Mouse (Mus musculus) midbrain, embryonic 16.5 days (tissue): Measurements from ENCODE around the gene Col5a1. TPM values are rescaled to one million over a fixed set of nuclear protein-coding genes. Genes with fewer than 3 reads are reported as not detected.
A peak's percentile ranks its signal among the peaks of the same experiment; 100 is the strongest.

Experiments used
- ATAC-seq: fragments of 200-750 bp; cut with Nextera tagmentation; 2 replicates; pipeline ENCODE4 v1.8.0; 2017; ENCODE audit warnings: moderate TSS enrichment
- H3K27ac ChIP-seq: fragments of 300-500 bp; sonication (generic); 2 replicates; pipeline ENCODE4 v1.5.1; 2014; ENCODE audit warnings: mild to moderate bottlenecking, low read length, mixed read lengths
- H3K27me3 ChIP-seq: fragments of 300-500 bp; sonication (generic); 2 replicates; pipeline ENCODE4 v1.6.1; 2014; ENCODE audit warnings: low read depth, low read length, mixed read lengths; ENCODE audit not compliant: control insufficient read depth, insufficient read depth
- H3K36me3 ChIP-seq: fragments of 300-500 bp; sonication (generic); 2 replicates; pipeline ENCODE4 v1.6.1; 2014; ENCODE audit warnings: mild to moderate bottlenecking, low read length, moderate library complexity, mixed read lengths; ENCODE audit not compliant: control insufficient read depth, insufficient read depth
- H3K4me1 ChIP-seq: fragments of 300-500 bp; sonication (generic); 2 replicates; pipeline ENCODE4 v1.6.1; 2014; ENCODE audit warnings: mild to moderate bottlenecking, low read length, mixed read lengths; ENCODE audit not compliant: control insufficient read depth, insufficient read depth
- H3K4me2 ChIP-seq: fragments of 300-500 bp; sonication (generic); 2 replicates; pipeline ENCODE4 v1.6.1; 2014; ENCODE audit warnings: mild to moderate bottlenecking, low read length, mixed read lengths
- H3K4me3 ChIP-seq: fragments of 300-500 bp; sonication (generic); 2 replicates; pipeline ENCODE4 v1.5.1; 2014; ENCODE audit warnings: low read depth, mild to moderate bottlenecking, low read length, moderate library complexity, mixed read lengths
- H3K9ac ChIP-seq: fragments of 300-500 bp; sonication (generic); 2 replicates; pipeline ENCODE4 v1.6.1; 2014; ENCODE audit warnings: low read depth, low read length, mixed read lengths
- H3K9me3 ChIP-seq: fragments of 300-500 bp; sonication (generic); replicated peaks from 2 replicates; pipeline ENCODE4 v1.6.1; 2014; ENCODE audit warnings: mild to moderate bottlenecking, low read length, mixed read lengths; ENCODE audit not compliant: control insufficient read depth, poor library complexity, severe bottlenecking
- WGBS: fragments of 180-500 bp; shearing (Covaris S2); extraction: QIAGEN DNeasy Blood & Tissue Kit; methylation state at CpG from one replicate; pipeline ENCODE4 v1.1.7; 2014; 5-methylcytosine and 5-hydroxymethylcytosine counted together
- polyA plus RNA-seq: library from polyadenylated mRNA; unstranded; fragments of >200 nt; fragmentation: Nextera tagmentation; extraction: Ambion mirVana; gene quantifications from 2 replicates; pipeline ENCODE4 v1.2.1, GENCODE M21; 2015

The Col5a1 gene
- polyA plus RNA-seq, 1 experiment from 2014 or later, result 5.9 TPM

DNA sequence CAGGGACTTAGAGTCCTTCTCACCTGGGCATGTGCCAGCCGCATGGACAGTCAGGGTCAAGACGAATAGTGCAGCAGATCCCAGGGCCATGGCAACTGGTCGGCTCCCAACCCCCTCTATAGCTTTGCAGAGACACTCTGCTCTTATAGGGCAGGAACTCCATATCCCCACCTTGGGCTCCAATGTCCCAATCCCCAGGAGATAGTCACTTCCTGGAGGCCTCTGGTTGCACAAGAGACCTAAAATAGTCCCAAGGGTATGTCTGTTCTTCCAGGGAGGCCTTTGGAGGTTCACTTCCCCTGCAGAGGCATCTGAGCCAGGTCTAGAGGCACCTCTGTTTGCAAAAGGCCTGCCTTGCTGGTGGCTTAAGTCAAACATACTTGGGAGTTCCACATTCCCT, 198.5 kb downstream of the Col5a1 start, which contains the start of gene Fcnb:
TSS of gene Fcnb (minus strand) at position 118 of the 400 bp plus-strand sequence.
- H3K4me3 ChIP-seq, result no peak within 1 kb of the TSS
- 79% methylated on average over 3 of the region's 3 CpGs for WGBS
- ATAC-seq, result no peak

DNA sequence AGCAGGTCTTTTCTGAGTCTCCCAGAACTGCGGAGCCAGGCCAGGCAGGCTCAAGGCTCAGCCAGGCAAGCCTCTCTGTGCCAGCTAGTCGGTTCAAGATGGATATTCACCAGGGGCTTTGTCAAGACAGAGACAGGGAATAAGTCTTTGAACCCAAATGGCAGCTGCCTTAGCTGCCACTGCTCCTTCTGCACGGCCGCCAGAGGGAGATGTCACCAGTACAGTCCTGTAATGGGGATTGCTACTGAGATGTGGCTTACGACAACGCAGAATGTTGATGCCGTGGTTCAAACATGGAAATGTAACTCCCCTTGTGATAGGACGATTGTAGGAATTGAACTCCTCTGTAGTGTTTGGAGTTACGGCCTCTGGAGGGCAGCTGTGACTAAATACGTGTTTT, 199.9 kb downstream of the Col5a1 start:
- ATAC-seq, result no peak
- no peak overlapping the region for H3K27ac ChIP-seq
- peaks cover 14% of the 10 kb centered on the region for H3K4me1 ChIP-seq
- no peaks in the 10 kb centered on the region for H3K9me3 ChIP-seq
- H3K4me3 ChIP-seq, result no peak overlapping the region
- 79% methylated on average over 10 of the region's 10 CpGs for WGBS
- no peaks in the 10 kb centered on the region for H3K27me3 ChIP-seq
- no peaks in the 10 kb centered on the region for H3K36me3 ChIP-seq
- no peak overlapping the region for H3K9ac ChIP-seq
- H3K4me2 ChIP-seq, result no peak overlapping the region

More for the DNA sequence above, 198.5 kb downstream of the Col5a1 start, which contains the start of gene Fcnb:
- no peak within 1 kb of the TSS for H3K4me2 ChIP-seq
- H3K9me3 ChIP-seq, result no peaks in the 10 kb centered on the region
- no peak within 1 kb of the TSS for H3K9ac ChIP-seq
- peaks cover 2% of the 10 kb centered on the region; the same call in 1 of the 2 replicates for H3K4me1 ChIP-seq
- no peaks in the 10 kb centered on the region for H3K36me3 ChIP-seq
- H3K27ac ChIP-seq, result no peak within 1 kb of the TSS
- H3K27me3 ChIP-seq, result no peaks in the 10 kb centered on the region

DNA sequence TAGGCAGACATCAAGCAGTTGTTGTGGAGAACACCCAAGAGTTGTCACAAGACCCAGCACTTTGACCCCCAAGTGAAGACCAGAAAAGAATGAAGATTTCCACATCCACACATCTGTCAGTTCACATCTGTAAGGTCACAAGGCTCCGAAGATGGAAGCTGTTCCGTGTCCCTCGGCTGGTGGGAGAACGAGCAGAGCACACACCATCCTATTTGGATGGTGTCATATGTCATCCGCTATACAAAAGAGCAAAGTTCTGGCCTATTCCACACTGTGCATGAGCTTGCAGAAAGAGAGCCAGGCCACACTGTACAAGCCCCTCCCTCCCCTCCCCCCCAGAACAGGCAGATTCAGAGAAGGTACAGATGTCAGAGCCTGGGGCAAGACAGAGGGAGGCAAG, 202.9 kb downstream of the Col5a1 start:
- no peaks in the 10 kb centered on the region for H3K27me3 ChIP-seq
- H3K9ac ChIP-seq, result no peak overlapping the region
- H3K27ac ChIP-seq, result no peak overlapping the region
- peaks cover 19% of the 10 kb centered on the region for H3K4me1 ChIP-seq
- H3K36me3 ChIP-seq, result no peaks in the 10 kb centered on the region
- 0 out of 2 replicates have a peak, but pooled peaks have one; percentile 40 for ATAC-seq
- WGBS, result 76% methylated on average over 5 of the region's 5 CpGs
- H3K4me3 ChIP-seq, result no peak overlapping the region
- no peak overlapping the region for H3K4me2 ChIP-seq
- no peaks in the 10 kb centered on the region for H3K9me3 ChIP-seq

Other genes with a start within 250 kb of the Col5a1 start
- gene Rxra, start 210.0 kb upstream of the Col5a1 start, polyA plus RNA-seq, result 2.5 and 2.8 TPM in 2 replicates
- gene Fcnb, start 198.5 kb downstream of the Col5a1 start, polyA plus RNA-seq, result not detected in 2 replicates